Mouse (Mus musculus) thymus, adult 2 months (tissue): ENCODE results near the gene Dda1. TPM values are rescaled to one million over a fixed set of nuclear protein-coding genes. Genes with fewer than 3 reads are reported as not detected.
A peak's percentile ranks its signal among the peaks of the same experiment; 100 is the strongest.
"Not testable (repeated sequence)": the region's sequence is repeated elsewhere in the genome, so short reads cannot be mapped to it uniquely, and the experiment has no call there.

Source experiments
- DNase-seq: peaks from one replicate; pipeline ENCODE4 v3.0.0; 2021
- H3K27ac ChIP-seq: fragments of 200-500 bp; 2 replicates; pipeline ENCODE4 v1.5.1; 2012; ENCODE audit warnings: low read length, control low read depth; ENCODE audit not compliant: control insufficient read depth, insufficient read depth
- H3K27me3 ChIP-seq: fragments of 200-500 bp; 2 replicates; pipeline ENCODE4 v1.6.1; 2012; ENCODE audit warnings: mild to moderate bottlenecking, low read length, moderate library complexity, mixed read lengths; ENCODE audit not compliant: control insufficient read depth, insufficient read depth
- H3K36me3 ChIP-seq: fragments of 200-500 bp; 2 replicates; pipeline ENCODE4 v1.6.1; 2012; ENCODE audit warnings: mild to moderate bottlenecking, low read length, moderate library complexity; ENCODE audit not compliant: control insufficient read depth, insufficient read depth
- H3K4me1 ChIP-seq: fragments of 200-500 bp; replicated peaks from 2 replicates; pipeline ENCODE4 v1.6.1; 2012; ENCODE audit warnings: low read length; ENCODE audit not compliant: control insufficient read depth, insufficient read depth
- H3K4me3 ChIP-seq: fragments of 200-500 bp; 2 replicates; pipeline ENCODE4 v1.5.1; 2012; ENCODE audit warnings: mild to moderate bottlenecking, low read length, control low read depth, moderate library complexity; ENCODE audit not compliant: control insufficient read depth, insufficient read depth
- CTCF ChIP-seq: fragments of 200-500 bp; IDR thresholded peaks from 2 replicates; pipeline ENCODE4 v1.5.1; 2012; ENCODE audit warnings: mild to moderate bottlenecking, control low read depth, low read length, moderate library complexity, borderline replicate concordance; ENCODE audit not compliant: control insufficient read depth, poor library complexity, insufficient read depth; ENCODE audit errors: extremely low read depth
- POLR2A ChIP-seq: fragments of 200-500 bp; IDR thresholded peaks from 2 replicates; pipeline ENCODE4 v1.6.1; 2012; ENCODE audit warnings: mild to moderate bottlenecking, low read length, control low read depth, moderate library complexity; ENCODE audit not compliant: control insufficient read depth, poor library complexity, insufficient read depth; ENCODE audit errors: extremely low read depth
- WGBS: fragments of 180-500 bp; shearing (Covaris S2); methylation state at CpG from one replicate; pipeline ENCODE4 v1.1.7; 2018; 5-methylcytosine and 5-hydroxymethylcytosine counted together
- polyA plus RNA-seq: library from polyadenylated mRNA; depleted of rRNA; stranded (reverse); fragments of >200 nt; gene quantifications from 2 replicates; pipeline ENCODE4 v1.2.3, GENCODE M21; 2012; rRNA removed

Gene Dda1
- polyA plus RNA-seq, 1 experiment = 216 TPM

DNA sequence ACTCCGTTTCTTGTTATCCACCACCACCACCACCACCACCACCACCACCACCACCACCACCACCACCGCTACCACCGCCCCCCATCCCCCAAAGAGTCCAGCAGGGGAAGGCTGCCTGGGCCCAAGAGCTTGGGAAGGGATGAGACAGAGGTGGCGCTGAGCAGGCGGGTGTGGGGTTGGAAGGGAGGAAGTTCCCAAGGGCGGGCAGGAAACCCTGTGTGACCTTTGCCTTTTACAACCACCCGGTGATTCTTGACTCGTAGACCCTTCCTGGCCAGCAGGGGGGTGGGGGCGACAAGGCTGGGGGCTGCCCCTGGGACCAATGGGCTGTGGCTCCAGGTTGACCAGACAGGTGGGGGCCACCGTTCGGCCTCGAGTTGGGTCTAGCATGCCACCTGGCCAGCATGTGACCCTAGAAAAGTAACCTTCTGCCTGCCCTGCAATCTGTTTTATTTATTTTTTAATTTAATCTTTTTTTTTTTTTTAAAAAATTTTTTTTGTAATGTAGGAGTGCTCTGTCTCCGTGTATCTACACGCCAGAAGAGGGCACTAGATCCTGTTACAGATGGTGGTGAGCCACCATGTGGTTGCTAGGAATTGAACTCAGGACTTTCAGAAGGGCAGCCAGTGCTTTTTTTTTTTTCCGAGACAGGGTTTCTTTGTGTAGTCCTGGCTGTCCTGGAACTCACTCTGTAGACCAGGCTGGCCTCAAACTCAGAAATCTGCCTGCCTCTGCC is 44.2 kb downstream of the Dda1 start:
- Histone ChIP-seq H3K4me1 (no peaks in the 10 kb centered on the region), H3K27ac (no peak overlapping the region), H3K4me3 (no peak overlapping the region), H3K27me3 (peaks cover 3% of the 10 kb centered on the region; the same call in 1 of the 2 replicates), H3K36me3 (no peaks in the 10 kb centered on the region)
- no peak for DNase-seq
- TF ChIP-seq CTCF (no peak), POLR2A (no peak)
- 37% methylated on average over 15 of the region's 15 CpGs for WGBS

GRCm38 (mm10) chr8:71515043-71515442 is 46.0 kb downstream of the Dda1 start:
- H3K36me3 ChIP-seq = no peaks in the 10 kb centered on the region
- TF ChIP-seq POLR2A = no peak
- TF ChIP-seq CTCF = no peak
- 86% methylated on average over 5 of the region's 5 CpGs for WGBS
- H3K27me3 ChIP-seq = peaks cover 3% of the 10 kb centered on the region; the same call in 1 of the 2 replicates
- no peak overlapping the region for H3K27ac ChIP-seq
- H3K4me3 ChIP-seq = no peak overlapping the region
- no peaks in the 10 kb centered on the region for H3K4me1 ChIP-seq
- no peak for DNase-seq

DNA sequence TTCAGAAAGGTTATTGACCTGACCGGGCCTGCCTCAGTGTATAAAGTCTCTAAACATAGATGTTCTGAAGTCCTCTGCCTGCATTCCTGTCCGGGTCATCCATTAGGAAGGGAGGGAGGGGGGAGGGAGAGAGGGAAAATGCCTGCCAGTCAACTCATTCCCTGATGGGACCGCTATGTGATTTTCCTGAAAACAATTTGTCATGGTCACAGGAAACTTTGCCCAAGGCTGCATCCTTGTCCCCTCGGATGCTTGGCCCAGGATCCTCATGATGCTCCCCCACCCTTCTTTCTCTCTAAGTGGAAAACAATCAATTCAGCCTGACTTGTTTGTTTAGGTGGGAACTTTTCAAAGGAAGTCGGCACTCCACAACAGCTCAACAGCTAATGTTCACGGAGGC is 47.8 kb downstream of the Dda1 start:
- H3K27me3 ChIP-seq = no peaks in the 10 kb centered on the region; the same call in 1 of the 2 replicates
- no peaks in the 10 kb centered on the region for H3K4me1 ChIP-seq
- H3K36me3 ChIP-seq = no peaks in the 10 kb centered on the region
- H3K27ac ChIP-seq = no peak overlapping the region
- WGBS = 83% methylated on average over 6 of the region's 6 CpGs
- no peak overlapping the region for H3K4me3 ChIP-seq
- no peak for DNase-seq
- TF ChIP-seq POLR2A = no peak
- TF ChIP-seq CTCF = no peak

GRCm38 (mm10) chr8:71519037-71519825 is 50.2 kb downstream of the Dda1 start:
- DNase-seq = peak; percentile 67
- H3K27me3 ChIP-seq, H3K4me3 ChIP-seq, H3K4me1 ChIP-seq, H3K27ac ChIP-seq, H3K36me3 ChIP-seq: not testable (repeated sequence)
- whole genome bisulfite sequencing = 29% methylated on average over 10 of the region's 10 CpGs

DNA sequence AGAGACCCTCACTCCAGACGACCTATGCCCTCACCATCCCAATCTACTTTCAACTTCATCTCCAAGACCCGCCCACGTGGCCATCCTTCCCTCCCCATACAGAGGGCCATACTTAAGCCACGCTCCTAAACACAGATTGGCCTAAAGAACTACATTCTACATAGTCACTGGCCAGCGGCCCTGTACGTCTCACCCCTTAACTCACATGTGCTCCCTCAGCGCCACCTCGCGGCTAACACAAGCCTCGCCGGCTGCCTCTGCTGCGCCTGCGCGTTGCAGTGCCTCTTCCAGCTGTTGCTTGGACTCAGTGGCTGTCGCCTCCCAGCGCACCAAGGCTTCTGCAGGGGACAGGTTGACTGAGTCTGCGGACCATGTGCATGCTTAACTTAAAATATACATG is 52.6 kb downstream of the Dda1 start:
- no peaks in the 10 kb centered on the region for H3K27me3 ChIP-seq
- 2% methylated on average over 17 of the region's 17 CpGs for WGBS
- 0 out of 2 replicates have a peak, but pooled peaks have one; percentile 22 for TF ChIP-seq POLR2A
- peak; percentile 91 for TF ChIP-seq CTCF
- H3K4me3 ChIP-seq = no peak overlapping the region
- no peaks in the 10 kb centered on the region for H3K4me1 ChIP-seq
- peak; percentile 97 for DNase-seq
- no peak overlapping the region for H3K27ac ChIP-seq
- no peaks in the 10 kb centered on the region for H3K36me3 ChIP-seq

DNA sequence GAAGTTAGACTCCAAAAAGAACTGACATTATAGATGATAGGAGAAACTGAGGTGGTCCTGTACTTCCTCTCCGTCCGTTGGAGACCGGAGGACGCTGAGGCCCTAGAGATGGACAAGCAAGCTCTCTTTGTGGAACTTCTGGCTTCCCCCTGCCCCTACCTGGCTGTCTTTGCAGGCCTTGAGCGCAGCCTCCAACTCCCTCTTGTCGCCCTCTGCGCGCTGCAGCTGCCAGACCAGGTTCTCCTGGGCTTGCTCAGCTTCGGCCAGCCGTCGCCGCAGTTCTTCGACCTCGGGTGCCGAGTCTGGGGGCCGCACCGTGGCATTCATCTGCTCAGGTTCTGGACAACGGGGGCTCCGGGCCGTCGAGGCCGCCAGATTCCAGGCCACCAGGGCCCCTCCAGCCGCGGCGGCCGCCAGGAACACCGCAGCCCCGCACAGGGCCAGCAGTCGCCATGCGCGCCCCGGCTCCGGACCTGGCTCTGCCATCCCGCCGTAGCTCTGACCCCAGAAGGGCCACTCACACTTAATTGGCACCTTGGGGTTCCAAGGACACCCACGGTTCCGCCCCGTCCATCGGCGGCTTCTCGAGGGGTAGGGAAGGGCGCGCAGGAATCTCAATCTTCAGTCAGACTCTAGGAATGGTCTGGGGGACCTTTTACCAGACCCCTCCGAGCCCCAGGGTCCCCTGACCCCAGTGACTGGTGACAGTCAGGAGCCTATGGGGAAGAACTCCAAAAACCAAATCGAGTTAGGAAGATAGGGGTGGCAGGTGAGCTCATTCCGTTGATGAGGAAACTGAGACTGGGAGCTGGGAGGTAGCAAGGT is 56.4 kb downstream of the Dda1 start, which contains the start of gene Ccdc194:
Ccdc194 (minus strand) TSS at position 486 of the 825 bp plus-strand sequence.
- DNase-seq = no peak
- TF ChIP-seq POLR2A (no peak), CTCF (no peak)
- H3K4me3 ChIP-seq = no peak within 1 kb of the TSS
- 87% methylated on average over 46 of the region's 46 CpGs for WGBS
- no peaks in the 10 kb centered on the region for H3K27me3 ChIP-seq
- no peaks in the 10 kb centered on the region for H3K36me3 ChIP-seq
- peaks cover 9% of the 10 kb centered on the region for H3K4me1 ChIP-seq
- H3K27ac ChIP-seq = no peak within 1 kb of the TSS

Other genes with a start within 250 kb of the Dda1 start
- gene Myo9b, start 196.5 kb upstream of the Dda1 start, polyA plus RNA-seq = 82.5 and 90.7 TPM in 2 replicates
- gene Haus8, start 196.3 kb upstream of the Dda1 start, polyA plus RNA-seq = 17.7 and 18.5 TPM in 2 replicates
- 133 and 156 TPM in 2 replicates for gene Use1, start 102.4 kb upstream of the Dda1 start, polyA plus RNA-seq
- 34.9 and 36.1 TPM in 2 replicates for gene Ocel1, start 97.9 kb upstream of the Dda1 start, polyA plus RNA-seq
- gene Nr2f6, start 87.2 kb upstream of the Dda1 start, polyA plus RNA-seq = 71.2 and 71.5 TPM in 2 replicates
- gene Ushbp1, start 73.4 kb upstream of the Dda1 start, polyA plus RNA-seq = 9.9 and 13.6 TPM in 2 replicates
- gene Babam1, start 72.3 kb upstream of the Dda1 start, polyA plus RNA-seq = 219 and 225 TPM in 2 replicates
- gene Ankle1, start 63.2 kb upstream of the Dda1 start, polyA plus RNA-seq = 60.0 and 72.6 TPM in 2 replicates
- gene Abhd8, start 5.5 kb upstream of the Dda1 start, polyA plus RNA-seq = 282 and 336 TPM in 2 replicates
- 119 and 125 TPM in 2 replicates for gene Mrpl34, start 4.2 kb upstream of the Dda1 start, polyA plus RNA-seq
- gene Ano8, start 16.8 kb downstream of the Dda1 start, polyA plus RNA-seq = 34.8 and 40.7 TPM in 2 replicates
- 56.8 and 58.7 TPM in 2 replicates for gene Gtpbp3, start 18.9 kb downstream of the Dda1 start, polyA plus RNA-seq
- 59.2 and 62.6 TPM in 2 replicates for gene Plvap, start 42.6 kb downstream of the Dda1 start, polyA plus RNA-seq
- 0.09 and 0.11 TPM in 2 replicates for gene Ccdc194, start 56.5 kb downstream of the Dda1 start, polyA plus RNA-seq
- gene Bst2, start 68.3 kb downstream of the Dda1 start, polyA plus RNA-seq = 457 and 474 TPM in 2 replicates
- gene Mvb12a, start 73.7 kb downstream of the Dda1 start, polyA plus RNA-seq = 166 and 182 TPM in 2 replicates
- gene Tmem221, start 89.7 kb downstream of the Dda1 start, polyA plus RNA-seq = 15.5 and 17.2 TPM in 2 replicates
- 0.05 and 0.06 TPM in 2 replicates for gene Nxnl1, start 97.4 kb downstream of the Dda1 start, polyA plus RNA-seq
- gene Slc27a1, start 99.7 kb downstream of the Dda1 start, polyA plus RNA-seq = 174 and 176 TPM in 2 replicates
- 280 and 369 TPM in 2 replicates for gene Pgls, start 123.0 kb downstream of the Dda1 start, polyA plus RNA-seq
- 23.9 and 28.4 TPM in 2 replicates for gene Fam129c, start 128.4 kb downstream of the Dda1 start, polyA plus RNA-seq
- 134 and 158 TPM in 2 replicates for gene Colgalt1, start 141.8 kb downstream of the Dda1 start, polyA plus RNA-seq
- 1.6 and 2.0 TPM in 2 replicates for gene Unc13a, start 202.6 kb downstream of the Dda1 start, polyA plus RNA-seq
- 68.0 and 77.5 TPM in 2 replicates for gene Jak3, start 207.1 kb downstream of the Dda1 start, polyA plus RNA-seq
- 42.6 and 56.8 TPM in 2 replicates for gene Insl3, start 220.0 kb downstream of the Dda1 start, polyA plus RNA-seq
- gene B3gnt3, start 232.6 kb downstream of the Dda1 start, polyA plus RNA-seq = 6.3 and 6.9 TPM in 2 replicates